Mouse (Mus musculus) large intestine, adult 2 months (tissue): ENCODE results near the gene Magea3. TPM values are rescaled to one million over a fixed set of nuclear protein-coding genes. Genes with fewer than 3 reads are reported as not detected.
"Not testable (repeated sequence)": the region's sequence is repeated elsewhere in the genome, so short reads cannot be mapped to it uniquely, and the experiment has no call there.

ENCODE experiments used
- DNase-seq: peaks from one replicate; pipeline ENCODE4 v3.0.0-alpha.2; 2012; ENCODE audit warnings: low read depth, low spot score
- WGBS: fragments of 180-500 bp; shearing (Covaris S2); methylation state at CpG from one replicate; pipeline ENCODE4 v1.1.7; 2018; 5-methylcytosine and 5-hydroxymethylcytosine counted together
- polyA plus RNA-seq: library from polyadenylated mRNA; depleted of rRNA; stranded (reverse); fragments of >200 nt; gene quantifications from 2 replicates; pipeline ENCODE4 v1.2.3, GENCODE M21; 2012; rRNA removed

Gene Magea3
- not detected in 2 replicates for polyA plus RNA-seq

DNA sequence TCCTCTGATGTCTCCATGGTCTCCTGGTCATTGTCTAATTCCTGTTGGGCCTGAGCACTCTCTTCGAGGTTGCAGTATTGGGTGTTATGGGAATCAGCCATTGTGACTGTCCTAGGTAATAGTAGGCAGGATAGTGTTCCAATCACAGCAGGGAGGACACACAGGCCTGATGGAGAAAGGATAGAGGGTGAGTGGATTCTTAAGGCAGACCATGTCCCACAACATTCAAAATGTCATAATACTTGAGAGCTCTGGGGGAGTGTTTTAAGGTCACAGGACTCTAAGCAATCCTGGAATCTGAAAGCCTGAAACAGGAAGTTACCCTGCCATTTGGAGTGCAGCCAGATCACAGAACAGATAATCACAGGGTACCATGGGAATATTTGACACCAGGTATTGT lies at the start of gene Magea3:
TSS of gene Magea3 (minus strand) at position 101 of the 400 bp plus-strand sequence.
- DNase-seq = not testable (repeated sequence)
- WGBS = 26% methylated on average over 1 of the region's 1 CpGs

DNA sequence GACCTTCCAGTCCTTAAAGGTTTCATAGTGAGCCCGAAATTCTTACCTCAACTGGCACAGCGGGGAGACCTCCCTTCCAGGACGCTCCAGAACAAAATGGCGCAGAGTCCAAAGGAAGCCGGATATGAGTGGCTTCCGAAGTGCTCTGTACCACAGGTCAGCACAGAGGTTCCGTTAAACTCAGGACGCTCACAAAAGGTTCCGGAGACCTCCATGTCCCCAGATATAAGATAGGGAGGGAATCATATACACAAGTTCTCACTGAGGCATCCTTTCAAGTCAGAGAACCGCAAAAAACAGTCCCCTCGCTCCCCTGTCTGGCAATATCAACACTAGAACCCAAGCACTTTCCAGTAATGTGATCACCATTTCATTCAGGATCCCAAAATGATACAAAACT lies 46.4 kb upstream of the Magea3 start, which contains the start of gene Magea8:
TSS of gene Magea8 (minus strand) at position 101 of the 400 bp plus-strand sequence.
- WGBS = 87% methylated on average over 11 of the region's 11 CpGs

DNA sequence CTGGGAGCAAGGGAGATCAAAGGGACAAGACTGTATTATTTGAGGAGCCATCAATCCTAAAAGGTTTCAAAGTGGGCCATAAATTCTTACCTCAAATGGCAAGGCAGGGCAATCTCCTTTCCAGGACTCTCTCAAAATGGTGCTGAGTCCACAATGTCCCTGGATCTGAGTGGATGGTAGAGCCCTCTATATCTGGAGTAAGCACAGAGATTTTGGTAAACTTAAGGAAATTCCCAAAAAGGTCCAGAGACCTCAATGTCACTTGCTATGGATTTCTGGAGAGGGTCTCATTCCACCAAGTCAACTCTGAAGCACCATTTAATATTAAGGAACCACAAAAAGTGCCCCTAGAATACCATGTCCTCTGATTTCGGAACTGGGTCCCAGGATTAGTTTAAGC lies 13.4 kb downstream of the Magea3 start, which contains the start of gene Magea6:
TSS of gene Magea6 (minus strand) at position 101 of the 400 bp plus-strand sequence.
- WGBS = 83% methylated on average over 1 of the region's 1 CpGs

More for the DNA sequence above, 46.4 kb upstream of the Magea3 start, which contains the start of gene Magea8:
- not testable (repeated sequence) for DNase-seq

More for the DNA sequence above, 13.4 kb downstream of the Magea3 start, which contains the start of gene Magea6:
- DNase-seq = not testable (repeated sequence)

Other genes starting within 250 kb of the Magea3 start
- gene Cldn34b1, start 59.2 kb downstream of the Magea3 start, polyA plus RNA-seq = not detected in 2 replicates
- not detected in 2 replicates for gene Magea6, start 13.5 kb downstream of the Magea3 start, polyA plus RNA-seq
- not detected in 2 replicates for gene Magea8, start 46.3 kb upstream of the Magea3 start, polyA plus RNA-seq
- not detected in 2 replicates for gene Magea5, start 113.6 kb upstream of the Magea3 start, polyA plus RNA-seq
- gene Magea1, start 140.3 kb upstream of the Magea3 start, polyA plus RNA-seq = not detected in 2 replicates
- not detected in 2 replicates for gene Magea2, start 144.2 kb upstream of the Magea3 start, polyA plus RNA-seq
- not detected in 2 replicates for gene Cldn34b2, start 178.9 kb upstream of the Magea3 start, polyA plus RNA-seq